ENCODE assay signal across 23 mouse cellular contexts in genomic region chr1:59167654-59168425, GRCm38 (mm10). TPM values are rescaled to one million over a fixed set of nuclear protein-coding genes. Genes with fewer than 3 reads are reported as not detected.
DNase-seq lines count a peak whose midpoint lies in the region; ATAC-seq and TF ChIP-seq lines count a peak whose summit lies in the region.
"Had no signal": no experiment of that assay in that cellular context is flagged by ENCODE, and none has a peak within 500 bp of the region (broad histone marks: within the 10 kb centered on the region; RNA-seq: fewer than 3 reads in every experiment).

No protein-coding gene starts in this region.

- H3K9me3 ChIP-seq in forebrain, embryonic 11.5 days (ENCODE audit: control insufficient read depth, low read length) = no peaks in the 10 kb centered on the region
- H3K9me3 ChIP-seq: hindbrain, embryonic 13.5 days; limb, embryonic 10.5 days; limb, embryonic 15.5 days had no signal

- H3K36me3 ChIP-seq in kidney, adult 2 months (ENCODE audit: control insufficient read depth, insufficient read depth, low read length) = peaks cover 2% of the 10 kb centered on the region; the same call in 1 of the 2 replicates
- H3K36me3 ChIP-seq in forebrain, embryonic 11.5 days (ENCODE audit: control insufficient read depth, insufficient read depth, low read length) = peaks cover 2% of the 10 kb centered on the region; the same call in 1 of the 2 replicates

- no peak for TF ChIP-seq CTCF in kidney, adult 2 months (conservative IDR thresholded peaks at IDR 0.05; ENCODE audit: insufficient read depth, insufficient read length, low read depth, low read length)

- H3K4me3 ChIP-seq in kidney, adult 2 months (ENCODE audit: insufficient read depth, low read depth, low read length) = no peak overlapping the region
- H3K4me3 ChIP-seq in forebrain, embryonic 11.5 days (ENCODE audit: low read depth, low read length) = no peak overlapping the region
- H3K4me3 ChIP-seq: hindbrain, embryonic 13.5 days; limb, embryonic 10.5 days; limb, embryonic 15.5 days had no signal

- DNase-seq in kidney, adult 2 months = peak; percentile 47
- DNase-seq in kidney, postnatal 10 days = no peak
- peak; percentile 36 for DNase-seq in kidney, postnatal 14 days
- DNase-seq in kidney, postnatal 25 days = no peak
- peak; percentile 5 for DNase-seq in Muller cell, postnatal 12 days (ENCODE audit: inconsistent ontology term)
- DNase-seq in thymus, postnatal 10 days (ENCODE audit: low spot score in 2 of 2) = peak; percentile 33 to 49
- no peak for DNase-seq in urinary bladder, postnatal 14 days (ENCODE audit: low spot score)
- DNase-seq in forebrain, embryonic 11.5 days (ENCODE audit: low spot score) = no peak
- DNase-seq: adrenal gland, postnatal 14 days; cerebellum, adult 11 months; cerebellum, adult 9-10 months; cerebellum, postnatal 36 days; gastrocnemius, postnatal 14 days; heart, postnatal 4 days; lung, embryonic 14.5 days; midbrain, embryonic 14.5 days had no signal

- no peak for TF ChIP-seq POLR2A in kidney, adult 2 months (IDR thresholded peaks at IDR 0.05; ENCODE audit: low read depth, low read length)

- peaks cover 15% of the 10 kb centered on the region for H3K4me1 ChIP-seq in kidney, adult 2 months (ENCODE audit: control insufficient read depth, insufficient read depth, low read length)
- no peaks in the 10 kb centered on the region for H3K4me1 ChIP-seq in forebrain, embryonic 11.5 days (replicated peaks; ENCODE audit: control insufficient read depth, insufficient read depth, low read length)
- H3K4me1 ChIP-seq: hindbrain, embryonic 13.5 days; limb, embryonic 10.5 days had no signal

- H3K27me3 ChIP-seq in kidney, adult 2 months (replicated peaks; ENCODE audit: control insufficient read depth, insufficient read depth, low read length) = no peaks in the 10 kb centered on the region
- no peaks in the 10 kb centered on the region; the same call in 1 of the 2 replicates for H3K27me3 ChIP-seq in forebrain, embryonic 11.5 days (ENCODE audit: control insufficient read depth, insufficient read depth, low read length)
- H3K27me3 ChIP-seq: hindbrain, embryonic 13.5 days; limb, embryonic 15.5 days had no signal

- ATAC-seq in forebrain, embryonic 11.5 days (replicated peaks; ENCODE audit: low FRiP score) = no peak
- ATAC-seq: forebrain, embryonic 14.5 days had no signal

- WGBS in kidney, adult 2 months = 70% methylated on average over 4 of the region's 4 CpGs
- WGBS in forebrain, embryonic 11.5 days = 88% methylated on average over 4 of the region's 4 CpGs

- H3K27ac ChIP-seq in kidney, adult 2 months (ENCODE audit: insufficient read depth, low read depth, low read length) = 0 out of 2 replicates have a peak overlapping the region, but pooled peaks have one; percentile 27
- no peak overlapping the region for H3K27ac ChIP-seq in forebrain, embryonic 11.5 days (ENCODE audit: low read depth, low read length)
- H3K27ac ChIP-seq: hindbrain, embryonic 13.5 days; limb, embryonic 10.5 days; limb, embryonic 15.5 days; liver, embryonic 14.5 days; macrophage had no signal

- no peak overlapping the region for H3K4me2 ChIP-seq in forebrain, embryonic 11.5 days (ENCODE audit: low read depth, low read length, severe bottlenecking)
- H3K4me2 ChIP-seq: heart, embryonic 11.5 days; hindbrain, embryonic 13.5 days; limb, embryonic 15.5 days; lung, embryonic 14.5 days had no signal

- no peak overlapping the region for H3K9ac ChIP-seq in forebrain, embryonic 11.5 days (ENCODE audit: low read length)
- H3K9ac ChIP-seq: hindbrain, embryonic 13.5 days; limb, embryonic 15.5 days; liver, embryonic 14.5 days; lung, embryonic 14.5 days had no signal

RNA-seq across cellular contexts. Expression of gene Mpp4, which starts 4.7 kb away (rescaled TPM):
- polyA plus RNA-seq in kidney, adult 2 months (2012; rRNA removed) = 2.6 TPM in 2 replicates
- polyA plus RNA-seq in forebrain, embryonic 11.5 days (2014; fragmentation: Nextera tagmentation; extraction: Ambion mirVana) = 0.61 and 0.69 TPM in 2 replicates

RNA-seq across cellular contexts. Expression of gene Tmem237, which starts 47.6 kb away (rescaled TPM):
- polyA plus RNA-seq in kidney, adult 2 months (2012; rRNA removed) = 9.6 and 10.3 TPM in 2 replicates
- polyA plus RNA-seq in forebrain, embryonic 11.5 days (2014; fragmentation: Nextera tagmentation; extraction: Ambion mirVana) = 54.9 TPM in 2 replicates

Comparison
In these comparisons a context has a peak if more than half of its experiments do, and no peak if none do; other contexts are left out.
1. DNase-seq: peak in kidney, adult 2 months (single experiment), kidney, postnatal 14 days (single experiment), Muller cell, postnatal 12 days (single experiment) and thymus, postnatal 10 days (2 of 2); none in kidney, postnatal 10 days (single experiment), kidney, postnatal 25 days (0 of 2), urinary bladder, postnatal 14 days (single experiment) and forebrain, embryonic 11.5 days (single experiment).